Mouse (Mus musculus) c-Kit-negative CD71-positive TER-119-positive erythroid progenitor cells, embryonic 14.5 days (primary cell): ENCODE measurements at regions not wholly inside any gene's neighbourhood (a gene's known extent, or its start where the extent isn't known, plus 50 kb on each side); places are given as distances from the start of the nearest gene placed in this dataset.
A peak's percentile ranks its signal among the peaks of the same experiment; 100 is the strongest.

ENCODE experiments used
- DNase-seq: peaks from one replicate; pipeline ENCODE4 v3.0.0-alpha.2; 2013; ENCODE audit warnings: low read depth, low spot score

DNA sequence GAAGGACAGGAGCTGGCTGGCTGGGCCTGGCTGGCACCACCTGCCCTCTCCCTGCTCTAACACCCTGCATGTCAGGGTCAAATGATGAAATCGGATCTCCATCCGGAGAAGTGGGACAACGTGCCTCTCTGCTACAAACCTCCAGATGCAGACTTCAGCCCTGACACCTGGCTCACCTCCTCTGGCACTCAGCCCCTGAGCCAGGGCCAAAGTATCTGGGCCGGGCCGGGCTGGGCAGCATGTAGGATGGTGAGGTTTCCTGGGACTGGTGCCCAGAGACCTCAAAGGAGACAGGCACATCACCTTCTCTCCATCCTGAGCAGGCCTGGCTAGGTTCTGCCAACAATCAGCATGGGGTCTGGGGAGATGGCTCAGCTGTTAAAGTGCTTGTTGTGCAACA lies 113.5 kb downstream of the Tfcp2l1 start:
- no peak for DNase-seq

DNA sequence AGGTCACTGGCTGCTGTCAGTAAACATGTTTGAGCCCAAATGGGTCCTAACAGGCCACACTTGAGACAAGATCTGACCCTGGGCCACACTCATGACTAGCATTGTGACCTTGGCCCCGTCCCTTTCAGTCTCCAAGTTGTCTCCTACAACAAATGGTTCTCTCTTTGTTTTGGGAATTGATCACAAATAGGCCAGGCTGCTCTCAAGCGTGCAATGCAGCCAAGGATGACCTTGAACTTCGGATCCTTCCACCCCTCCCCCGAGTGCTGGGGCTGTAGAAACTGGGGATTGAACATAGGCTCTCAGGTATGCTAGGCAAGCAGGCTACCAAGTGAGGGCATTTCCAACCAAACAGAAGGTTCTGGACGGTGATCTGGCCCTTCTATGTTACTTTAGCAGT lies 120.5 kb downstream of the Tfcp2l1 start:
- DNase-seq = no peak

DNA sequence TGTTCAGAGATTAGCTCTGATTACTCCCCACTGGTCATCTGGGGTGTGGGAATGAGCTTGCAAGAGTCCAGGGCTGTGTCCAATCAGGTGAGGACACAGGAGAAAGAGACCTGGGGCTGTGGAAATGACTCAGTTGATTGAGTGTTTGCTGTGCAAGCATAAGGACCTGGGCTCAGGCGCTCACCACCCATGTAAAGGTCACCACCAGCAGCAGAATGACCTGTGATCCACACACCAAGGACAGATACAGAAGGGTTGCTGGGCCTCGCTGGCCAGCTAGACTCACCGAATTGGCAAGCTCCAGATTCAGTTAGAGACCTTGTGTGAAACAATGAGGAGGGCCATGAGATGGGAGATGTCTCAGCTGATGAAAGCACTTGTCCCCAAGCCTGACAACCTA lies 125.1 kb downstream of the Tfcp2l1 start:
- DNase-seq = no peak

DNA sequence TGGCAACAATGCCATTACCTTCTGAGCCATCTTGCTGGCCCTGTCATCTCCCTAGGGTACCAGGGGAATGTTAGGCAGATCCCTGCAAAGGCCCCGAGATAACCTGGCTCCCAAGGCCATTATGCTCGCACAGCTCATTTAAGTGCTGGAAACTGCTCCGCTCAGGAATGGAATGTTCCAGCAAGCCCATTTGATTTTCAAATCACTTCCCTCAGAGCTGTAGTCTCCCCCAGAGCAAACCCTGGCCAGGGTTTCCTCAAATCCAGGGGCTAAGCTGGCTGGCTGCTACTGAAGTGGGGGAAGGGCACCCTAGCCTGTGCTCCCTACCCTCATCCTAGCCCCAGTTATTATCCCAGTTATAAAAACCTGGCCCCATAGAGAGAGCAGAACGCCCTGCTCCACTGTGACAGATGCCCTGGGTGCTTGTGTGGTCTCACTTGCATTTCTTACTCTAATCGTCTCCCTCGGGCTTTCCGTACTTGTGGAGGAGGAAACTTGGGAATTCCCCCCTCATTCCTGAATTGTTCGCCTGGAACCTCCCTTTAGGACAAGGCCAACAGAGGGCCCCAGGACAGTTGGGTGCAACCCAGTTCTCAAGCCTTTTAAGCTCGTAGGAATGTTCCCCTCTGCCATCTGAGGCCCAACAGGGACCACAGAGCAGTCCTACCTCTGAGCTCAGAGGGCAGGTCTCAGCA lies 128.6 kb downstream of the Tfcp2l1 start:
- no peak for DNase-seq

DNA sequence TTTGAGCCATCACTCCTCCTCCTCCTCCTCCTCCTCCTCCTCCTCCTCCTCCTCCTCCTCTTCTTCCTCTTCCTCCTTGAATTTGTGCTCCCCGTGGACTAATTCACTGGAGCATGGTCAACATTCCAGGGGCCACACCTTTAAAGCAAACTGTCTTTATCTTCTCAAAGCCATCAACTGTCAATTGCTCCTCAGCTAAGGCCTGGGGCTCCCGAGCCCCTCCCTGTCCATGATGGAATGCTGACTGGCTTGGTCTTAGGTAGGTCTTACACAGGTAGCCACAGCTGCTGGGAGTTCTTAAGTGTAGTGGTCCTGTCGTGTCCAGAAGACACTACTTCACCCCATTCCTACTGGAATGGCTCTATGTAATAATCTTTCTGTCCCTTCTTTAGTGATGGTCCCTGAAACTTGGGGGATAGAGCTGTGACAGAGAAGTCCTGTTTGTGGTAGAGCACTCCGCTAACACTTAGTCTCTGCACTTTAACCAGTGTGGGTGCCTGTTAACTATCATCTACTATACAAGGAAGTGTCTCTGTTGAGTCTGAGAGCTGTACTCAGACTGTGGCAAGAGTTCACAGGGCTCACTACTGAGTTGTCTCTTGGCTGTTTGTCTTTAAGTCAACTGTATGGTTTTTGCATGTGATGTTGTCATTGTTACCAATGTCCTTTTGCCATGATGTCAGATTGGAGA lies 129.7 kb downstream of the Tfcp2l1 start:
- no peak for DNase-seq

DNA sequence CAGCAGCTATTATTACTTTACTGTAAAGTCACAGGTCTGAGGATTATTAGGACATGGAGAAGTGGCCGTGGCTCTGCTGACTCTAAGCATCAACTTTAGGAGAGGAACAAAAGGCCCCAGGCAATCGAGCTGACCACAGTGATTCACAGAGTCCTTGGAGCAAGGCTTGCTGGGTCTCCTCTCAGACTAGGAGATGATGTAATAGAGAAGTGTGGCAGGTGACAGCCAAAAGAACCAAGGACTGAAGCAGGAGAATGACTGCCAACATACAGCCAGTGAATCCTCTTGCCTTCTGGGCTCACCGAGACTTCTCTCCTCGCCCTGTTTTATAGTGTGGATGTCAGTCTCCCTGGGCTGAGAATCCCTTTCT lies 130.3 kb downstream of the Tfcp2l1 start:
- no peak for DNase-seq

DNA sequence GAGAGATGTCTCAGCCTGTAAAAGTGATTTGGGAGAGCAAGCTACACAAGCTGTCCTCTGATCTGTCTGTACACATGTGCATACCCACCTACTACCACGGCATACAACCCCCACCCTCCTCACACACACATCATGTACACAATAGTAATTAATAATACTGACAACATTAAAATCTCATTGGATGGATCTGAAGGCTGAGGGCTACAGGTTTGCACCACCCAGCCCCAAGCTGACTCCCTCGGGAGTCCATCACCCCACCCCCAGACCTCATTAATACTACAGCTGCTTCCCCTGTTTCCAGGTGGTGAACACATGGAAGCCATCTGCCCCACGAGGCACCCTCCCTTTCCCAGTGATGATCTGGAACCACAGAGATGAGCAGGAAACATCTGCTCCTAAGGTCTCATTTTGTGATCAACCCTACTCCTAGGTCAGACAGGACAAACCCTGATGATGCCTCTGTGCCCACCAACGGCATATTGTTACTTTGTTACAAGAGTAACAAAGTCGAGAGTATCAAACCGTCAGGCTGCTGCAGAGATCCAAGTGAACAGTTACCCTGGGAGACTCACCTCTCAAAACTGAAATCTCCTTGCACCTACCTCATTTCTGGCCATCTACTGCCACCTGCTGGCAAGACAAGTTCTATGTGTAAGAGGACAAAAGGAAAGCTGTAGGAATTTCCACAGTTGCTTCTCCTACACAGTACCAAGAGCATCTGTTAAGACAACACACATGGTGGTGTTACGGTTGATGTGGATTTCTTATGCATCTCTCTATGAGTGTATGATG lies 131.6 kb downstream of the Tfcp2l1 start:
- DNase-seq = no peak

DNA sequence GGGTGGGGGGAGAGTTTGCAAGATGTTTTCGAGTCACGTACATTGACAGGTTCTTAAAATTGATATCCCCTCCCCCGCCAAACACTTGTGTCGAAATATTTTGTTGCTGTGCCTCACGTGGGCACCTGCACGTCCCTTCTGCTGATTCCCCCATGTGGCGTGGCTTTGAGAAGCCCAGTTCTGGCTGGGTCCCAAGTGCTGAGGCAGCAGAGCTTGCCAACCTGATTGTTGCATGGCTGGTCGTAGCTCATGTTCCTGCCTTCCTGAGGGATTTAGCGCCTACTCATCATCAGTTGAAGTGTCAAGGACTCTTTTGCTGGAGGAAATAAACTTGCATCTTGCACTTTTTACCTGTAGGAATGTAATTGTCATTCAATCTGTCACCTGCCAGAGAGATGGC lies 137.8 kb downstream of the Tfcp2l1 start:
- DNase-seq = no peak

DNA sequence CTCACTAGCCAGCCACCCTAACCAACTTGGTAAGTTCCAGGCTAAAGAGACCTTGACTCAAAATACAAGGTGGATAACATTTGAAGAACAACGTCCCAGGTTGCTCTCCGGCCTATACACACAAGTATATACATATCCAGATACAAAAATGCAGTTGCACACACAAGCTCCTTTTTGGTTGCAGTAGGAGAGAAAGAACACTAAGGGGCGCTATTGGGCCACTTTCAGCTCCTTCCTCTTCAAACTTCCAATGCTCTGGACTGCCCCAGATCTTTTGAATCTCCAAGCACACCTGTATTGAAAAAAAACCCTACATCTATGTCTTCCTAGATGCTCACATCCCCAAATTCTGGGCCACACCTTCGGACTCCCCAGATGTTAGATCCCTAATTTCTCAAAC lies 141.1 kb downstream of the Tfcp2l1 start:
- no peak for DNase-seq

DNA sequence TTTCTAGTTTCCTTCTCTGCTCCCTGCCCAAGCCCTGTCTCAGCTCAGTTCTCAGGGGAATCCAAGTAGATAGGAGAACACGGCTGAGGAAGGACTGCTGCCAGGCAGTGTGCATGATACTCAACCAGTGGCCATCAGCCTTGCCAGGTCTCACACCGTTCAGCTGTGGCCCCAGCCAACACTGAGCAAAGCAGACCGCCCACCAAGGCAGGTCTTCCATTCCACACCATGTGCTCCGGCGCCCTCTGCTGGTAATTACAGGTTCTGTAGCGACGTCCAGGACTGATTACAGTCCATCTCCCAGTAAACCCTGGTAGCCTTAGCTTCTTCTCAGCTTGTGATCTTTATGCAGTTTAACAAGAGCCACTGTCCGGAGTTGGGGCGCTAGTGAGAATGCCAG lies 144.5 kb downstream of the Tfcp2l1 start:
- DNase-seq = peak; percentile 15

DNA sequence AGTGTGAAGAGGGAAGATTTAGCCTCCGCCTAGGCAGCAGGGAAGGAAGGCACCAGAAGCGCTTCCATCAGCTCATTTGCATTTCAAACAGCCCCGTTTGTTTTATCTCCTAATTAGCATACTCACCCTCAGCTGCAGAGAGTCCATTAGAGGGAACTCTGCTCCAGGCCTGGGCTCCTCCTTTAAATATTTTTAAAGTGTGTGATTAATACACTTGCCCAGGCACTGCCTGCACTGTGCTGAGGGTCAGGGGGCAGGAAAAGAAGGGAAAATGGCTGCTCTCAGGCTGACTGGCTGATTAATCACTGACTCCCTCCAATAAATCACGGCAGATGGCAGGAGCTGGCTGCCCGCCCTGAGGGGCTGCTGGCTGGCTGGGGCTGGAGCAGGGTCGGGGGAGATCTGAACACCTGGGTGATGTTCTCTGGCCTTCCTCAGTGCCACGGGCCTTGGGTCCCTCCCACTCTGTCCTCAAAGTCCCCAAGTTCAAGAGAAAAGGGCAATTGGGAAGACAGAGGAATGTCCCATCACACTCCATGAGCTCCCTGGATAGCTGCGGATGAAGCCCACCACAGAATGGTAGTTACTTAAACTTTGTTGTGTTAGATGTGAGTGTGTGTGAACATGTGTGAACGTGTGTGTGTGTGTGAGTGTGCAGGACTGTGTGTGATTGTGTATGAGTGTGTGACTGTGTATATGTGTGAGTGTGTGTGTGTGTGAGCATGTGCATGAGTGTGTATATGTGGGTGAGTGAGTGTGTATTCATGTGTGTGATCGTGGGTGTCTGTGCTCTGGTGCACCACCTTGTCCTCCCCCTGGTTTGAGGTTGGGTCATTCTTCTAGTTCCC lies 149.1 kb downstream of the Tfcp2l1 start:
- no peak for DNase-seq
